Mouse (Mus musculus) heart, postnatal 0 days (tissue): Measurements from ENCODE around the gene Erc1. TPM values are rescaled to one million over a fixed set of nuclear protein-coding genes. Genes with fewer than 3 reads are reported as not detected.

ENCODE experiments used
- ATAC-seq: fragments of 200-750 bp; cut with Nextera tagmentation; 2 replicates; pipeline ENCODE4 v1.8.0; 2017; ENCODE audit warnings: low read depth, moderate number of reproducible peaks, moderate library complexity; ENCODE audit not compliant: insufficient read depth
- DNase-seq: peaks from one replicate; pipeline ENCODE4 v3.0.0-alpha.2; 2016; ENCODE audit warnings: low spot score
- H3K27ac ChIP-seq: fragments of 300-500 bp; sonication (generic); 2 replicates; pipeline ENCODE4 v1.5.1; 2014; ENCODE audit warnings: low read depth, mild to moderate bottlenecking
- H3K27me3 ChIP-seq: fragments of 300-500 bp; sonication (generic); 2 replicates; pipeline ENCODE4 v1.6.1; 2014; ENCODE audit warnings: low read length, mixed read lengths; ENCODE audit not compliant: control insufficient read depth, insufficient read depth
- H3K36me3 ChIP-seq: fragments of 300-500 bp; sonication (generic); replicated peaks from 2 replicates; pipeline ENCODE4 v1.6.1; 2014; ENCODE audit warnings: low read length, mixed read lengths; ENCODE audit not compliant: control insufficient read depth, insufficient read depth
- H3K4me1 ChIP-seq: fragments of 300-500 bp; sonication (generic); 2 replicates; pipeline ENCODE4 v1.6.1; 2014; ENCODE audit warnings: antibody characterized with exemption; ENCODE audit not compliant: control insufficient read depth, insufficient read depth
- H3K4me2 ChIP-seq: fragments of 300-500 bp; sonication (generic); 2 replicates; pipeline ENCODE4 v1.6.1; 2014; ENCODE audit warnings: low read depth, mild to moderate bottlenecking, low read length, moderate library complexity
- H3K4me3 ChIP-seq: fragments of 300-500 bp; sonication (generic); 2 replicates; pipeline ENCODE4 v1.5.1; 2014; ENCODE audit warnings: low read depth, low read length
- H3K9ac ChIP-seq: fragments of 300-500 bp; sonication (generic); replicated peaks from 2 replicates; pipeline ENCODE4 v1.6.1; 2014; ENCODE audit warnings: low read depth, low read length, mixed read lengths
- H3K9me3 ChIP-seq: fragments of 300-500 bp; sonication (generic); replicated peaks from 2 replicates; pipeline ENCODE4 v1.6.1; 2016; ENCODE audit warnings: low read length; ENCODE audit not compliant: control insufficient read depth
- CTCF ChIP-seq: IDR thresholded peaks from 2 replicates; pipeline ENCODE4 v1.5.1; 2016; ENCODE audit warnings: antibody characterized with exemption, control low read depth, low read depth
- EP300 ChIP-seq: IDR thresholded peaks from 2 replicates; pipeline ENCODE4 v1.6.1; 2016; ENCODE audit warnings: antibody characterized with exemption, low read depth
- WGBS: fragments of 180-500 bp; shearing (Covaris S2); extraction: QIAGEN DNeasy Blood & Tissue Kit; methylation state at CpG from one replicate; pipeline ENCODE4 v1.1.7; 2014; 5-methylcytosine and 5-hydroxymethylcytosine counted together
- polyA plus RNA-seq: library from polyadenylated mRNA; unstranded; fragments of >200 nt; fragmentation: Nextera tagmentation; extraction: Ambion mirVana; gene quantifications from 2 replicates; pipeline ENCODE4 v1.2.1, GENCODE M21; 2015
- total RNA-seq: library from RNA; depleted of rRNA; stranded (reverse); fragments of >200 nt; gene quantifications from 2 replicates; pipeline ENCODE4 v1.2.3, GENCODE M21; 2014; ENCODE audit warnings: low replicate concordance

Erc1 gene
- total and polyA plus RNA-seq, 2 experiments from 2014 or later = 11.9 to 30.7 TPM

DNA sequence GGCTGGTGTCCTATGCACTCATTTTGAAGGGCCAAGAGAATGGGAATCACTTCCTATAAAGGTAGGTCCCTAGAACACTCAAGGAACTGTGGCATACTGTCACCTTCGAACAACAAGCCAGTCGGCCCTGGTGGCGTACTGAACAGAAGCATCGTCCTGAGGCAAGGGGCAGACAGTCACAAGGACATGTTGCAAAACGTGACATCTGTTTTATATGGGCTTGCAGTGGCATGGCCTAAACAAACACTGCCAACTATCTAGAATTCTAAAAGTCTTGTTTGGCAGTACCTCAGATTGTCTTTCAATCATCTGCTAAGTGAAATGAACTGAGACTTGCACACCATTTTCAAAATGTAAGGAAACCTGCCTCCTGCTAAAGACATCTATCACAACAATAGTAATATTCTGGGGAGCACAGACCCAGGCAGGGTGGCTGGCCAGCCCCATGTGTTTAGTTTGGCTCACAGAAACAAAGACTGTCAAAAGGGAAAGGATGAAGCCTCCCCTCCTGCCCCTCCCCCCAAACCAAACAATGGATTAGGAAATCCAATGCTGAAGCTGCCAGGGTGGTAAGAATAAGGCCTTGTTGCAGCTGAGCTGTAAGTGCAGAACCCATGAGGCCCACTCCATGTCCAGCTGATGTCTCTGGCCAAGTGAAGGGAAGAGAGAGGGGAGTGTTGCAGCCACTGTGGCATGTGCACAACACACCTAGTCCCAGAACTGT lies 262.2 kb downstream of the Erc1 start:
- peak overlapping the region; percentile 40; the same call in 1 of the 2 replicates for H3K27ac ChIP-seq
- ATAC-seq = peak; percentile 36; the same call in 1 of the 2 replicates

DNA sequence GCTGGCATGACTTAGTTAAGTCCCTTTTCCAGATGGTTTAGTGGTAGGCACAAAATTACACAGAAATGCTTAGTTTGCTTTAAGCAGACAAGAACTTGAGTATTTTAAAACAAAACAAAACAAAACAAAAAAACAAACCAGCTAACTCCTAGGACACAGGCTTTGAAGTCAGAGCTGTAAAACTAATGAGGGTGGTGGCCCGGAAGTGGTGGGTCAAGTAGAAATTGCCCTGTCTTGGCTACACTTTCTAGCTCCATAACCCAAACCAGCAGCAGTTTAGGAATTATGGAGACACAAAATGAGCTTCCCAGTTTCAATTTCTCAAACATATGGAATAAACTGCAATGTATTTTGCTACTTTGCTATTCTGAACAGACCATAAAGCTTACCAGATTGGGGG lies 263.9 kb downstream of the Erc1 start:
- 0 out of 2 replicates have a peak, but pooled peaks cover 3% of the 10 kb centered on the region for H3K36me3 ChIP-seq
- no peaks in the 10 kb centered on the region for H3K9me3 ChIP-seq
- H3K4me2 ChIP-seq = no peak overlapping the region
- TF ChIP-seq EP300 = no peak
- no peak for TF ChIP-seq CTCF
- peaks cover 32% of the 10 kb centered on the region for H3K4me1 ChIP-seq
- ATAC-seq (no peak), DNase-seq (no peak)
- no peak overlapping the region for H3K27ac ChIP-seq
- 73% methylated on average over 1 of the region's 1 CpGs for WGBS
- H3K27me3 ChIP-seq = no peaks in the 10 kb centered on the region
- no peak overlapping the region for H3K4me3 ChIP-seq
- no peak overlapping the region for H3K9ac ChIP-seq

More for the DNA sequence above, 262.2 kb downstream of the Erc1 start:
- H3K9me3 ChIP-seq = no peaks in the 10 kb centered on the region
- H3K27me3 ChIP-seq = no peaks in the 10 kb centered on the region
- DNase-seq = peak; percentile 45
- WGBS = 57% methylated on average over 5 of the region's 5 CpGs
- H3K36me3 ChIP-seq = 0 out of 2 replicates have a peak, but pooled peaks cover 3% of the 10 kb centered on the region
- no peak overlapping the region for H3K9ac ChIP-seq
- TF ChIP-seq EP300 (no peak), CTCF (no peak)
- H3K4me2 ChIP-seq = no peak overlapping the region
- H3K4me3 ChIP-seq = no peak overlapping the region
- peaks cover 38% of the 10 kb centered on the region for H3K4me1 ChIP-seq

DNA sequence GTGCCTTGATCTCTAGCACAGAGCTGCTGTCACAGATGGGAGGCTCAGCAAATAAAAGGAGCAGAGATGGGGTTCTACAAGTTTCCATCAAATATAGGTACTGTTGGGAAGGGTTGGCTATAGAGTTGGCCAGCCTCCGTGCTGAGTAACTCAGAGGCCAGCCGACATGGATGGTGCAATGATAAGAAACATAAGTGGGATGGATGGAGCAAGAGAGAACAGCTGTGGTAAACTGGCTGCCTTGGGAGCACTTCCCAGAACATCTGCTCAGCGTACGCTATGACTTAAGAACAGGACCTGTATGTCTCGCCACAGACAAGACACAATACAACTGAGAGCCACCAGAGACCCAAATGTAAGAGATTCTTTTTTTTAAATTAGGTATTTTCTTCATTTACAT lies 264.8 kb downstream of the Erc1 start:
- no peak overlapping the region for H3K4me3 ChIP-seq
- 79% methylated on average over 5 of the region's 5 CpGs for WGBS
- no peak overlapping the region for H3K27ac ChIP-seq
- no peaks in the 10 kb centered on the region for H3K27me3 ChIP-seq
- H3K4me1 ChIP-seq = peaks cover 31% of the 10 kb centered on the region
- H3K4me2 ChIP-seq = no peak overlapping the region
- no peak overlapping the region for H3K9ac ChIP-seq
- H3K9me3 ChIP-seq = no peaks in the 10 kb centered on the region
- TF ChIP-seq EP300 = no peak
- H3K36me3 ChIP-seq = peaks cover 3% of the 10 kb centered on the region; the same call in 1 of the 2 replicates
- DNase-seq (no peak), ATAC-seq (no peak)

DNA sequence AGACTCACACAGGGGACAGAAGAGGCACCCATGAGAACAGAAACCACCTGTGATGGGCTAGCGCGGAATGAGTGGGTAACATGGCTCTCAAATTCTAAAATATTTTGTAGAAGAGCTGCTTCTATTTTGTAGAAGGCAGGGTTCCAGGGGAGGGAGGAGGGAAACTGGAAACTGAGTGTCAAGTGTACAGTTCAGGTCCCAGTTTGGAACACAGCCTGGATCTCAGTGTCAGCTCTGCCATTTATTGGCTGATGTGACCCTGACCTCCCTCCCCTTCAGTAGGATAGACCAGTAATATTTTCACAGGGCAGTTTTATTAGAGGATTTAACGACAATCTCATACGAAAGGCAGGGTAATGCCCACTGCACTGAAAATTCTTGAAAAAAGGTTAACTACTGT lies 271.3 kb downstream of the Erc1 start:
- TF ChIP-seq CTCF (no peak), EP300 (no peak)
- 92% methylated on average over 4 of the region's 4 CpGs for WGBS
- no peak for DNase-seq
- Histone ChIP-seq H3K4me3 (no peak overlapping the region), H3K4me1 (peaks cover 13% of the 10 kb centered on the region), H3K9me3 (no peaks in the 10 kb centered on the region; the same call in 1 of the 2 replicates), H3K27me3 (no peaks in the 10 kb centered on the region), H3K27ac (no peak overlapping the region), H3K36me3 (peaks cover 28% of the 10 kb centered on the region), H3K4me2 (no peak overlapping the region), H3K9ac (no peak overlapping the region)
- no peak for ATAC-seq

DNA sequence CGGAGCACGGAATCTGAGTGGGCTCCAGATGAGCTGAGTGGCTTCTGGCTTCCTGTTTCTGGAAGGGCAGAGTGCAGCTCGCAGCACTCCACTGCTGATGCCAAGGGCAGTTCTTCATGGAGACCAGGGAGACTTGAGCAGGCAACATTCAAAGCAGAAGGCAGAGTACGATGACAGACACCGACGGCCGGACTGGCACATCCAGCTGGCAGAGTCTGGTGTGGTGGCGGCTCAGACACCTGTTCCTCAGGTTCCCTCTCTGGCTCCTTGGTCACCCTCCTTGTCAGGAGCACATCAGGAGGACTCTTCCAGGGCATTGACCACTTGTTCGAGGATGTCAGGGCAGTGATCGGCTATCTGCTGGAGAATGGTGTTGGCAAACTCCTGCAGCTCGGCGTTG lies 272.6 kb downstream of the Erc1 start:
- Histone ChIP-seq H3K9ac (no peak overlapping the region), H3K4me3 (no peak overlapping the region), H3K9me3 (no peaks in the 10 kb centered on the region; the same call in 1 of the 2 replicates), H3K27me3 (no peaks in the 10 kb centered on the region), H3K36me3 (peaks cover 28% of the 10 kb centered on the region), H3K27ac (no peak overlapping the region), H3K4me2 (no peak overlapping the region), H3K4me1 (peaks cover 16% of the 10 kb centered on the region)
- ATAC-seq = no peak
- 93% methylated on average over 12 of the region's 12 CpGs for WGBS
- DNase-seq = no peak
- TF ChIP-seq CTCF (no peak), EP300 (no peak)
